Mouse (Mus musculus): ENCODE data around the gene Nr6a1. TPM values are rescaled to one million over a fixed set of nuclear protein-coding genes. Genes with fewer than 3 reads are reported as not detected.

Gene Nr6a1
- polyA plus RNA-seq, 1 experiment from 2014 or later, result 6.6 TPM

- ATAC-seq (ENCODE audit: low FRiP score) (no peak), DNase-seq (ENCODE audit: low spot score) (no peak)
- H3K9ac ChIP-seq (ENCODE audit: low read depth, low read length), result no peak overlapping the region
- no peaks in the 10 kb centered on the region for H3K27me3 ChIP-seq (ENCODE audit: control insufficient read depth, insufficient read depth, low read length)
- H3K4me3 ChIP-seq (ENCODE audit: low read depth, low read length), result no peak overlapping the region
- no peaks in the 10 kb centered on the region for H3K36me3 ChIP-seq (ENCODE audit: control insufficient read depth, insufficient read depth, low read length)
- H3K4me1 ChIP-seq (replicated peaks; ENCODE audit: control insufficient read depth, insufficient read depth, low read length), result no peaks in the 10 kb centered on the region
- H3K27ac ChIP-seq (ENCODE audit: low read depth, low read length), result no peak overlapping the region
- no peaks in the 10 kb centered on the region for H3K9me3 ChIP-seq (ENCODE audit: control insufficient read depth, low read length)
- 96% methylated on average over 2 of the region's 2 CpGs for WGBS
- no peak overlapping the region for H3K4me2 ChIP-seq (replicated peaks; ENCODE audit: low read depth, low read length)
Measured at GRCm38 (mm10) chr2:38777326-38777725, 150.2 kb downstream of the Nr6a1 start.

GRCm38 (mm10) chr2:38774936-38775335 lies 152.6 kb downstream of the Nr6a1 start:
- ATAC-seq (ENCODE audit: low FRiP score) (no peak), DNase-seq (ENCODE audit: low spot score) (no peak)
- Histone ChIP-seq H3K9ac (ENCODE audit: low read depth, low read length) (no peak overlapping the region), H3K36me3 (ENCODE audit: control insufficient read depth, insufficient read depth, low read length) (no peaks in the 10 kb centered on the region), H3K27ac (ENCODE audit: low read depth, low read length) (no peak overlapping the region), H3K4me2 (replicated peaks; ENCODE audit: low read depth, low read length) (no peak overlapping the region), H3K9me3 (ENCODE audit: control insufficient read depth, low read length) (no peaks in the 10 kb centered on the region), H3K27me3 (ENCODE audit: control insufficient read depth, insufficient read depth, low read length) (no peaks in the 10 kb centered on the region), H3K4me3 (ENCODE audit: low read depth, low read length) (no peak overlapping the region), H3K4me1 (replicated peaks; ENCODE audit: control insufficient read depth, insufficient read depth, low read length) (no peaks in the 10 kb centered on the region)
- WGBS, result 94% methylated on average over 2 of the region's 2 CpGs

- no peaks in the 10 kb centered on the region for H3K9me3 ChIP-seq (ENCODE audit: control insufficient read depth, low read length)
- no peak overlapping the region for H3K4me3 ChIP-seq (ENCODE audit: low read depth, low read length)
- H3K4me2 ChIP-seq (replicated peaks; ENCODE audit: low read depth, low read length), result no peak overlapping the region
- no peaks in the 10 kb centered on the region for H3K36me3 ChIP-seq (ENCODE audit: control insufficient read depth, insufficient read depth, low read length)
- no peaks in the 10 kb centered on the region for H3K4me1 ChIP-seq (replicated peaks; ENCODE audit: control insufficient read depth, insufficient read depth, low read length)
- H3K27ac ChIP-seq (ENCODE audit: low read depth, low read length), result no peak overlapping the region
- WGBS, result 71% methylated on average over 2 of the region's 2 CpGs
- no peaks in the 10 kb centered on the region for H3K27me3 ChIP-seq (ENCODE audit: control insufficient read depth, insufficient read depth, low read length)
- ATAC-seq (ENCODE audit: low FRiP score) (no peak), DNase-seq (ENCODE audit: low spot score) (peak; percentile 26)
- no peak overlapping the region for H3K9ac ChIP-seq (ENCODE audit: low read depth, low read length)
Measured at GRCm38 (mm10) chr2:38771478-38771797, 156.1 kb downstream of the Nr6a1 start.

- Histone ChIP-seq H3K4me1 (replicated peaks; ENCODE audit: control insufficient read depth, insufficient read depth, low read length) (no peaks in the 10 kb centered on the region), H3K9ac (ENCODE audit: low read depth, low read length) (no peak overlapping the region), H3K27me3 (ENCODE audit: control insufficient read depth, insufficient read depth, low read length) (no peaks in the 10 kb centered on the region), H3K9me3 (ENCODE audit: control insufficient read depth, low read length) (no peaks in the 10 kb centered on the region), H3K36me3 (ENCODE audit: control insufficient read depth, insufficient read depth, low read length) (no peaks in the 10 kb centered on the region), H3K4me3 (ENCODE audit: low read depth, low read length) (no peak overlapping the region), H3K27ac (ENCODE audit: low read depth, low read length) (no peak overlapping the region), H3K4me2 (replicated peaks; ENCODE audit: low read depth, low read length) (no peak overlapping the region)
- ATAC-seq (ENCODE audit: low FRiP score) (no peak), DNase-seq (ENCODE audit: low spot score) (no peak)
- 71% methylated on average over 5 of the region's 5 CpGs for WGBS
Measured at GRCm38 (mm10) chr2:38770772-38771477, 156.6 kb downstream of the Nr6a1 start.

- no peak overlapping the region for H3K27ac ChIP-seq (ENCODE audit: low read depth, low read length)
- H3K4me1 ChIP-seq (replicated peaks; ENCODE audit: control insufficient read depth, insufficient read depth, low read length), result no peaks in the 10 kb centered on the region
- H3K4me2 ChIP-seq (replicated peaks; ENCODE audit: low read depth, low read length), result no peak overlapping the region
- no peaks in the 10 kb centered on the region for H3K9me3 ChIP-seq (ENCODE audit: control insufficient read depth, low read length)
- H3K27me3 ChIP-seq (ENCODE audit: control insufficient read depth, insufficient read depth, low read length), result no peaks in the 10 kb centered on the region
- ATAC-seq (ENCODE audit: low FRiP score), result no peak
- WGBS, result 85% methylated on average over 4 of the region's 4 CpGs
- no peak for DNase-seq (ENCODE audit: low spot score)
- H3K36me3 ChIP-seq (ENCODE audit: control insufficient read depth, insufficient read depth, low read length), result no peaks in the 10 kb centered on the region
- no peak overlapping the region for H3K4me3 ChIP-seq (ENCODE audit: low read depth, low read length)
- no peak overlapping the region for H3K9ac ChIP-seq (ENCODE audit: low read depth, low read length)
Measured at GRCm38 (mm10) chr2:38767177-38767931, 160.1 kb downstream of the Nr6a1 start.

- no peak overlapping the region for H3K4me3 ChIP-seq (ENCODE audit: low read depth, low read length)
- H3K36me3 ChIP-seq (ENCODE audit: control insufficient read depth, insufficient read depth, low read length), result no peaks in the 10 kb centered on the region
- DNase-seq (ENCODE audit: low spot score) (no peak), ATAC-seq (ENCODE audit: low FRiP score) (no peak)
- H3K4me2 ChIP-seq (replicated peaks; ENCODE audit: low read depth, low read length), result no peak overlapping the region
- H3K27ac ChIP-seq (ENCODE audit: low read depth, low read length), result no peak overlapping the region
- no peaks in the 10 kb centered on the region for H3K4me1 ChIP-seq (replicated peaks; ENCODE audit: control insufficient read depth, insufficient read depth, low read length)
- no peaks in the 10 kb centered on the region for H3K9me3 ChIP-seq (ENCODE audit: control insufficient read depth, low read length)
- WGBS, result 93% methylated on average over 3 of the region's 3 CpGs
- no peaks in the 10 kb centered on the region for H3K27me3 ChIP-seq (ENCODE audit: control insufficient read depth, insufficient read depth, low read length)
- no peak overlapping the region for H3K9ac ChIP-seq (ENCODE audit: low read depth, low read length)
Measured at GRCm38 (mm10) chr2:38739847-38740246, 187.6 kb downstream of the Nr6a1 start.

GRCm38 (mm10) chr2:38739410-38739809 lies 188.1 kb downstream of the Nr6a1 start:
- no peaks in the 10 kb centered on the region for H3K27me3 ChIP-seq (ENCODE audit: control insufficient read depth, insufficient read depth, low read length)
- WGBS, result 28% methylated on average over 7 of the region's 7 CpGs
- H3K9ac ChIP-seq (ENCODE audit: low read depth, low read length), result no peak overlapping the region
- ATAC-seq (ENCODE audit: low FRiP score) (peak; percentile 53; the same call in 1 of the 2 replicates), DNase-seq (ENCODE audit: low spot score) (peak; percentile 90)
- no peaks in the 10 kb centered on the region for H3K36me3 ChIP-seq (ENCODE audit: control insufficient read depth, insufficient read depth, low read length)
- no peak overlapping the region for H3K27ac ChIP-seq (ENCODE audit: low read depth, low read length)
- H3K4me1 ChIP-seq (replicated peaks; ENCODE audit: control insufficient read depth, insufficient read depth, low read length), result no peaks in the 10 kb centered on the region
- H3K4me3 ChIP-seq (ENCODE audit: low read depth, low read length), result no peak overlapping the region
- no peak overlapping the region for H3K4me2 ChIP-seq (replicated peaks; ENCODE audit: low read depth, low read length)
- H3K9me3 ChIP-seq (ENCODE audit: control insufficient read depth, low read length), result no peaks in the 10 kb centered on the region

- Histone ChIP-seq H3K27ac (ENCODE audit: low read depth, low read length) (no peak overlapping the region), H3K36me3 (ENCODE audit: control insufficient read depth, insufficient read depth, low read length) (no peaks in the 10 kb centered on the region), H3K9ac (ENCODE audit: low read depth, low read length) (no peak overlapping the region), H3K4me3 (ENCODE audit: low read depth, low read length) (no peak overlapping the region), H3K9me3 (ENCODE audit: control insufficient read depth, low read length) (no peaks in the 10 kb centered on the region), H3K4me1 (replicated peaks; ENCODE audit: control insufficient read depth, insufficient read depth, low read length) (no peaks in the 10 kb centered on the region), H3K27me3 (ENCODE audit: control insufficient read depth, insufficient read depth, low read length) (no peaks in the 10 kb centered on the region), H3K4me2 (replicated peaks; ENCODE audit: low read depth, low read length) (no peak overlapping the region)
- no peak for ATAC-seq (ENCODE audit: low FRiP score)
- no peak for DNase-seq (ENCODE audit: low spot score)
- 95% methylated on average over 14 of the region's 14 CpGs for WGBS
Measured at GRCm38 (mm10) chr2:38738601-38739301, 188.7 kb downstream of the Nr6a1 start.

Data from hindbrain, embryonic 11.5 days (tissue).